Mouse (Mus musculus) stomach, postnatal 0 days (tissue): ENCODE measurements around the gene Plxna4. TPM values are rescaled to one million over a fixed set of nuclear protein-coding genes. Genes with fewer than 3 reads are reported as not detected.

ENCODE experiments used
- ATAC-seq: fragments of 200-750 bp; cut with Nextera tagmentation; 2 replicates; pipeline ENCODE4 v1.8.0; 2017; ENCODE audit not compliant: low FRiP score, low TSS enrichment
- DNase-seq: peaks from one replicate; pipeline ENCODE4 v3.0.0-alpha.2; 2016; ENCODE audit warnings: low spot score
- H3K27ac ChIP-seq: fragments of 300-500 bp; sonication (generic); replicated peaks from 2 replicates; pipeline ENCODE4 v1.5.1; 2014; ENCODE audit warnings: mild to moderate bottlenecking, control low read depth
- H3K27me3 ChIP-seq: fragments of 300-500 bp; sonication (generic); 2 replicates; pipeline ENCODE4 v1.6.1; 2014; ENCODE audit warnings: low read length; ENCODE audit not compliant: control insufficient read depth, insufficient read depth
- H3K36me3 ChIP-seq: fragments of 300-500 bp; sonication (generic); 2 replicates; pipeline ENCODE4 v1.6.1; 2014; ENCODE audit warnings: low read length, mixed read lengths; ENCODE audit not compliant: control insufficient read depth, insufficient read depth
- H3K4me1 ChIP-seq: fragments of 300-500 bp; sonication (generic); replicated peaks from 2 replicates; pipeline ENCODE4 v1.6.1; 2014; ENCODE audit warnings: antibody characterized with exemption; ENCODE audit not compliant: control insufficient read depth, insufficient read depth
- H3K4me2 ChIP-seq: fragments of 300-500 bp; sonication (generic); replicated peaks from 2 replicates; pipeline ENCODE4 v1.6.1; 2014; ENCODE audit warnings: low read depth, mild to moderate bottlenecking, control low read depth, moderate library complexity
- H3K4me3 ChIP-seq: fragments of 300-500 bp; sonication (generic); 2 replicates; pipeline ENCODE4 v1.5.1; 2014; ENCODE audit warnings: low read depth, low read length, control low read depth
- H3K9ac ChIP-seq: fragments of 300-500 bp; sonication (generic); 2 replicates; pipeline ENCODE4 v1.6.1; 2014; ENCODE audit warnings: mild to moderate bottlenecking, low read length, control low read depth, mixed read lengths
- H3K9me3 ChIP-seq: fragments of 300-500 bp; sonication (generic); 2 replicates; pipeline ENCODE4 v1.6.1; 2016; ENCODE audit warnings: low read length; ENCODE audit not compliant: control insufficient read depth
- CTCF ChIP-seq: IDR thresholded peaks from 2 replicates; pipeline ENCODE4 v1.5.1; 2016; ENCODE audit warnings: antibody characterized with exemption, low read depth, mild to moderate bottlenecking, moderate library complexity
- EP300 ChIP-seq: optimal IDR thresholded peaks from 2 replicates; pipeline ENCODE3; 2016; ENCODE audit warnings: antibody characterized with exemption
- WGBS: fragments of 180-500 bp; shearing (Covaris S2); extraction: QIAGEN DNeasy Blood & Tissue Kit; methylation state at CpG from one replicate; pipeline ENCODE4 v1.1.7; 2014; 5-methylcytosine and 5-hydroxymethylcytosine counted together
- polyA plus RNA-seq: library from polyadenylated mRNA; unstranded; fragments of >200 nt; fragmentation: Nextera tagmentation; extraction: Ambion mirVana; gene quantifications from 2 replicates; pipeline ENCODE4 v1.2.1, GENCODE M21; 2015

Plxna4 gene
- polyA plus RNA-seq, 1 experiment from 2014 or later: 1.1 TPM

DNA sequence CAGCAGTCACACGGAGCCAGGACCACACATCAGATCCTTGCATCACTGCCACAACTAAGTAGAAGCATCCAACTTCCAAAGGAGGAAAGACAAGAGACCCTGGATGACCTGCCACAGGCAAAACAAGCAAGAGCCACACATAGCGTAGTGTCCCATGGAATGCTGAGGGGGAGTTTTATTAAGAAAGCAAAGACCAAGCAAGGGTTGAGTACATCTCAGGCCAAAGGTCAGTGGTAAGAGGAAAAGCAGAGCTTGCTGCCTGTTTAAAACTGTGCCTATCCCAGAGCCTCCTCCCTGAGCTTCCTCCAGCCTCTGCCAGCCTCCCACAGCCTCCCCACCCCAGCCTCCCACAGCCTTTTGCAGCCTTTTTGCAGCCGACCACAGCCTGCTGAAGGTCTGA, 100.9 kb downstream of the Plxna4 start:
- ATAC-seq: no peak
- H3K27me3 ChIP-seq: no peaks in the 10 kb centered on the region
- H3K4me3 ChIP-seq: no peak overlapping the region
- no peak overlapping the region for H3K27ac ChIP-seq
- H3K4me1 ChIP-seq: no peaks in the 10 kb centered on the region
- WGBS: 66% methylated on average over 3 of the region's 3 CpGs
- no peak for DNase-seq
- H3K4me2 ChIP-seq: no peak overlapping the region
- no peaks in the 10 kb centered on the region for H3K36me3 ChIP-seq
- H3K9ac ChIP-seq: no peak overlapping the region
- H3K9me3 ChIP-seq: no peaks in the 10 kb centered on the region
- no peak for TF ChIP-seq EP300
- no peak for TF ChIP-seq CTCF

DNA sequence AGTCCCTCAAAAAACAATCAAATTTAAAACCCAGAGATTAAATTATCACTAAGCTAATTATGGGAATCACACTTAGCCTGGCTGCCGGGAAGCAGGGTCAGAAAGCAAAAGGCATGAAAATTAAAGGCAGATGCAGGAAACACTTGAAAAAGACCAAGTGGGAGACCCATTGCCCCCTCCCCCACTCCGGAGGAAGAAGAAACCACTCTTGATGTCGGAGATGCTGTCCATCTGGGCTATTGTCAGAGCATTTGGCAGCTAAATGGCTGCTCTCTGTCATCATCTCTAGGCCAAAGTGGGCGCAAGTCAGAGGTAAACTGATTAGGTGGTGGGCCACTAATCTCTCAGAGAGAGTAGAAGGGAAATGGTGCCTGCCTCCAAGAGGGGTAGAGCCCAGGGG, 105.5 kb downstream of the Plxna4 start:
- 61% methylated on average over 4 of the region's 4 CpGs for WGBS
- no peak for DNase-seq
- no peaks in the 10 kb centered on the region for H3K9me3 ChIP-seq
- no peak overlapping the region for H3K4me2 ChIP-seq
- no peak overlapping the region for H3K4me3 ChIP-seq
- ATAC-seq: no peak
- no peaks in the 10 kb centered on the region for H3K36me3 ChIP-seq
- H3K9ac ChIP-seq: no peak overlapping the region
- H3K4me1 ChIP-seq: no peaks in the 10 kb centered on the region
- TF ChIP-seq CTCF: no peak
- no peak for TF ChIP-seq EP300
- H3K27ac ChIP-seq: no peak overlapping the region
- H3K27me3 ChIP-seq: no peaks in the 10 kb centered on the region

DNA sequence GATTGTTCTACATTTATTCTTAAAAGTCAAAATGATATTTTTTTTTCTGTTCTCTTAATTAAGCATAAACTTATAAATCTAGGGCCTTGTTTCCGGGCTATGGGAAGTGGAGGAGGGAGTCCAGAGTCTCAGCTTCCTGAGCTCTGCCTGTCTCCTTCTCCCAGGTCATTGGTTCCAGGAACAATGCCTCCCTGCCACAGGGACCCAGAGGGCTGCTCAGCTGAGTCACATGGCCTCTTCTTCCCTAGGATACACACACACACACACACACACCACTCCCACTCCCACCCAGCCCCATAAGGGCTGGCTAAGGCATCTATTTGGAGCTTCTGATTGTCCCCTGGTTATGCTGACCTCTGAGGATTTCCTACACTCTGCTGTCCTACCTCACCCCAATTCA, 107.3 kb downstream of the Plxna4 start:
- Histone ChIP-seq H3K4me3 (no peak overlapping the region), H3K27me3 (no peaks in the 10 kb centered on the region), H3K4me2 (no peak overlapping the region), H3K36me3 (no peaks in the 10 kb centered on the region), H3K27ac (no peak overlapping the region), H3K4me1 (no peaks in the 10 kb centered on the region), H3K9me3 (no peaks in the 10 kb centered on the region), H3K9ac (no peak overlapping the region)
- ATAC-seq (no peak), DNase-seq (no peak)
- 78% methylated on average over 1 of the region's 1 CpGs for WGBS
- TF ChIP-seq CTCF (no peak), EP300 (no peak)

DNA sequence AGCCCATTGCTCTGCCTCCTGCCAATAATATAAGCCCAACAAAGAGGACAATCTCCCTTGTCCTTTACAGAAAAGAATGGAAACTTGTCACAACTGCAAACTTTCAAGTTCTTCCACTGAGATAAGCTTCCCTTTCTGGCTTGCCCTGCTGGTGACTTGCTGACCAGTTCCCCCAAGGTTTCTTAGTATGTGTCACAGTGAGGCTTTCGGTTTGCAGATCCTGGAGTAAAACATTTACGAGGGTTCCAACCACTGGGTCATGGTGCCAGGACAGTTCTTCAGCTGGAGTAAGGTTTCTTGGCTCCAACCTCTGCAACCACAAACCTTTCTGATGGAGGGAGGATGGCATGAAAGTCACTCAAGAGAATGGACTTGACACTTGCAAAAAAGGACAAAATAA, 108.2 kb downstream of the Plxna4 start:
- Histone ChIP-seq H3K4me2 (no peak overlapping the region), H3K4me1 (no peaks in the 10 kb centered on the region), H3K9me3 (no peaks in the 10 kb centered on the region), H3K4me3 (no peak overlapping the region), H3K27ac (peak overlapping the region; percentile 35; the same call in 1 of the 2 replicates), H3K27me3 (no peaks in the 10 kb centered on the region), H3K9ac (no peak overlapping the region), H3K36me3 (no peaks in the 10 kb centered on the region)
- DNase-seq (no peak), ATAC-seq (no peak)
- 76% methylated on average over 2 of the region's 2 CpGs for WGBS
- TF ChIP-seq EP300 (no peak), CTCF (no peak)

DNA sequence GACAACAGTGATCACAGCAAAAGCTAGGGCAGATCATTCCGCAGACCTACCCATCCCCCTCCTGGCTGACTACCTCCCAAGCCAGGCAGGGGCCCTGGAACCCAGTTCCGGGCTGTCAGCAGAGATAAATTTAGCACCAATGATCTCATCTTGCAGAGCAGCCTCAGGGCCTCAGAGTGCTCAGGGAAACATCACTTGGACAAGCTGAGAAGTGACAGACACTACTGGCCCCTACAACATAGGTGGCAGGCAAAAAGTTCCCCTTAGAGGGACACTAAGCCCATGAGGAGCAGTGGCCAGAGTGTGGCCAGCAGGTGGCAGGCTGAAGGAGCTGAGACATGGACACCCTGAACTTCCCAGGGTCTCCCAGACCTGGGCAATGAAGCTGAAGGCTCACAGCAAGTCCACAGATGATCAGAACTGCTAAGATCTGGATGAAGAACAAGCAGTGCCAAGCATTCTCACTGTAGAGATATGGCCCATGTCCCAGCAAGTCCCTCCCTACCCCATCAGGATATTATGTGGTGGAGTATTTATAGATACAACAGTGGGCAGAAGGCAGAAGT, 108.7 kb downstream of the Plxna4 start:
- no peak for TF ChIP-seq EP300
- TF ChIP-seq CTCF: peak; percentile 75
- Histone ChIP-seq H3K27me3 (no peaks in the 10 kb centered on the region), H3K36me3 (no peaks in the 10 kb centered on the region), H3K4me2 (no peak overlapping the region), H3K4me3 (no peak overlapping the region), H3K9me3 (no peaks in the 10 kb centered on the region), H3K27ac (peak overlapping the region; percentile 35; the same call in 1 of the 2 replicates), H3K9ac (no peak overlapping the region), H3K4me1 (no peaks in the 10 kb centered on the region)
- ATAC-seq (peak; percentile 78; the same call in 1 of the 2 replicates), DNase-seq (peak; percentile 45)
- WGBS: 29% methylated on average over 2 of the region's 2 CpGs

DNA sequence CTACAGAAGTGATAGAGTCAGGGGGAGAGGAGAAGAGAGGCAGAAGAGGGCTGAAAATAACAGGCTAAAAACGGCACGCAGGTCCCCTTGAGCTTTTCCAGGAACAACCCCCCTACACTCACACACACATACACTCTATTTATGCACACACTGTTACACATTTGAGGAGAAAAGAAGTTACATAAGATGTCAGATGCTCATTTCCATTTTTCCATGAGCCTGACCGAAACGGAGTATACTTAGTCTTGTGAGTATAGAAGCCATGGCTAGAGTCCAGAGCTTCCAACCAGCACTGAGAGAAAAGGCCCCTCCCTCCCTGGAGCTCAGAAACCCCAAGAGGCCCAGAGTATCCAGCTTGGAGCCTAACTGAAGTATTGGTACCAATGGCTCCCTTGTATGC, 112.0 kb downstream of the Plxna4 start:
- no peaks in the 10 kb centered on the region for H3K27me3 ChIP-seq
- DNase-seq (no peak), ATAC-seq (no peak)
- no peak overlapping the region for H3K4me3 ChIP-seq
- no peaks in the 10 kb centered on the region for H3K9me3 ChIP-seq
- H3K4me1 ChIP-seq: no peaks in the 10 kb centered on the region
- H3K36me3 ChIP-seq: no peaks in the 10 kb centered on the region
- 68% methylated on average over 4 of the region's 4 CpGs for WGBS
- H3K27ac ChIP-seq: no peak overlapping the region
- no peak for TF ChIP-seq EP300
- TF ChIP-seq CTCF: no peak
- no peak overlapping the region for H3K9ac ChIP-seq
- no peak overlapping the region for H3K4me2 ChIP-seq
